Mouse (Mus musculus): ENCODE measurements around the gene Skint10. TPM values are rescaled to one million over a fixed set of nuclear protein-coding genes. Genes with fewer than 3 reads are reported as not detected.

Skint10 gene
- not detected for polyA plus RNA-seq (2017; shearing (Covaris generic))

GRCm38 (mm10) chr4:112774766-112775165 lies at the start of gene Skint10:
Gene Skint10, minus strand, starts transcription at chr4:112774866.

Other genes starting within 250 kb of the Skint10 start
- gene Skint2, start 217.7 kb downstream of the Skint10 start, polyA plus RNA-seq (2017; shearing (Covaris generic)) = not detected

All from activated CD4-positive, CD25-positive, alpha-beta regulatory T cell, adult 9 weeks (primary cell).